ENCODE assay signal across 17 mouse cellular contexts in genomic region chr14:45797320-45797696, GRCm38 (mm10).
DNase-seq lines count a peak whose midpoint lies in the region; ATAC-seq and TF ChIP-seq lines count a peak whose summit lies in the region.
"Had no signal": no experiment of that assay in that cellular context is flagged by ENCODE, and none has a peak within 500 bp of the region (broad histone marks: within the 10 kb centered on the region; RNA-seq: fewer than 3 reads in every experiment).

No protein-coding gene starts in this region.

- peaks cover 8% of the 10 kb centered on the region; the same call in 1 of the 2 replicates for H3K4me1 ChIP-seq in lung, embryonic 15.5 days
- H3K4me1 ChIP-seq: embryonic facial prominence, embryonic 15.5 days; forebrain, embryonic 10.5 days; hindbrain, embryonic 10.5 days had no signal

- no peak overlapping the region for H3ac ChIP-seq in myocyte (ENCODE audit: control insufficient read depth, insufficient read length)

- no peak for DNase-seq in gastrocnemius, adult 2 months
- no peak for DNase-seq in gastrocnemius, postnatal 36 days
- peak; percentile 9 to 24 for DNase-seq in heart, adult 9 months (ENCODE audit: low spot score in 2 of 2)
- no peak for DNase-seq in heart, postnatal 10 days
- DNase-seq in lung, postnatal 4 days = no peak
- DNase-seq: cerebellum, adult 11 months; cerebellum, adult 8-10 months; cerebellum, postnatal 14 days; embryo, embryonic 11 days had no signal

- H3K27ac ChIP-seq in gastrocnemius, adult 2 months = peak overlapping the region; percentile 58
- peak overlapping the region; percentile 77 for H3K27ac ChIP-seq in lung, embryonic 15.5 days
- H3K27ac ChIP-seq: embryonic facial prominence, embryonic 15.5 days; forebrain, embryonic 10.5 days; hindbrain, embryonic 10.5 days; hindbrain, embryonic 14.5 days had no signal

- no peak overlapping the region for H3K4me2 ChIP-seq in lung, embryonic 15.5 days
- H3K4me2 ChIP-seq in myocyte (ENCODE audit: low read depth) = peak overlapping the region; percentile 70
- H3K4me2 ChIP-seq: embryonic facial prominence, embryonic 15.5 days; hindbrain, embryonic 14.5 days had no signal

- no peak for TF ChIP-seq POLR2A in myocyte (IDR thresholded peaks at IDR 0.05; ENCODE audit: insufficient read length, low read depth)

- H3K9ac ChIP-seq in lung, embryonic 15.5 days = no peak overlapping the region
- H3K9ac ChIP-seq: embryonic facial prominence, embryonic 15.5 days; hindbrain, embryonic 14.5 days had no signal

- WGBS in lung, embryonic 15.5 days = 85% methylated on average over 4 of the region's 4 CpGs

- intact Hi-C loops in gastrocnemius, adult 2 months (cut with DNase I) = no loop called here
- intact Hi-C loops in gastrocnemius, postnatal 36 days (cut with DNase I) = no loop called here
- intact Hi-C loops in heart, postnatal 10 days (cut with DNase I) = no loop called here

- H3K27me3 ChIP-seq in lung, embryonic 15.5 days = no peaks in the 10 kb centered on the region
- H3K27me3 ChIP-seq in myocyte (ENCODE audit: control insufficient read depth, insufficient read depth, insufficient read length) = no peaks in the 10 kb centered on the region
- H3K27me3 ChIP-seq: embryonic facial prominence, embryonic 15.5 days had no signal

- H3K9me3 ChIP-seq in lung, embryonic 15.5 days = no peaks in the 10 kb centered on the region
- H3K9me3 ChIP-seq: forebrain, embryonic 10.5 days; hindbrain, embryonic 10.5 days had no signal

- ATAC-seq in lung, embryonic 15.5 days (ENCODE audit: borderline replicate concordance, extremely low read depth, low FRiP score, low TSS enrichment) = 0 out of 2 replicates have a peak, but pooled peaks have one; percentile 11
- ATAC-seq: forebrain, embryonic 14.5 days had no signal

- no peak for TF ChIP-seq CTCF in gastrocnemius, adult 2 months (IDR thresholded peaks at IDR 0.05)

- H3K36me3 ChIP-seq in lung, embryonic 15.5 days = no peaks in the 10 kb centered on the region
- no peaks in the 10 kb centered on the region for H3K36me3 ChIP-seq in myocyte (ENCODE audit: control insufficient read depth, insufficient read depth)
- H3K36me3 ChIP-seq: embryonic facial prominence, embryonic 15.5 days; forebrain, embryonic 10.5 days; hindbrain, embryonic 10.5 days had no signal

- no peak overlapping the region for H3K4me3 ChIP-seq in gastrocnemius, adult 2 months
- no peak overlapping the region for H3K4me3 ChIP-seq in lung, embryonic 15.5 days
- no peak overlapping the region for H3K4me3 ChIP-seq in myocyte
- H3K4me3 ChIP-seq: embryonic facial prominence, embryonic 15.5 days; erythroblast, embryonic 14.5 days; forebrain, embryonic 10.5 days; hindbrain, embryonic 10.5 days had no signal

- no peaks in the 10 kb centered on the region for H3K79me2 ChIP-seq in myocyte (ENCODE audit: control insufficient read depth, insufficient read depth)

TF ChIP-seq in myocyte, 11 proteins besides CTCF, POLR2A, EP300 and RAD21:
- TF ChIP-seq E2F4 (IDR thresholded peaks at IDR 0.05; ENCODE audit: insufficient read depth) (no peak), USF1 (IDR thresholded peaks at IDR 0.05; ENCODE audit: low read depth) (no peak), POLR2AphosphoS2 (IDR thresholded peaks at IDR 0.05; ENCODE audit: insufficient read length, low read depth) (no peak), REST (IDR thresholded peaks at IDR 0.05; ENCODE audit: insufficient read depth, insufficient read length) (no peak), CEBPB (IDR thresholded peaks at IDR 0.05; ENCODE audit: insufficient read depth, poor library complexity, severe bottlenecking) (no peak), TCF3 (IDR thresholded peaks at IDR 0.05; ENCODE audit: insufficient read length, low read depth) (no peak), MYOD1 (IDR thresholded peaks at IDR 0.05; ENCODE audit: control insufficient read depth in 1 of 3, insufficient read length in 2 of 3, low read depth in 2 of 3) (no peak), MAX (IDR thresholded peaks at IDR 0.05; ENCODE audit: low read depth) (no peak), TCF12 (IDR thresholded peaks at IDR 0.05; ENCODE audit: insufficient read depth, poor library complexity, severe bottlenecking) (no peak), SRF (IDR thresholded peaks at IDR 0.05; ENCODE audit: control insufficient read depth, insufficient read length, low read depth) (no peak), MYOG (IDR thresholded peaks at IDR 0.05; ENCODE audit: control insufficient read depth in 1 of 3, insufficient read depth in 1 of 3, insufficient read length in 2 of 3, low read depth in 2 of 3) (no peak)

Comparison
In these comparisons a context has a peak if more than half of its experiments do, and no peak if none do; other contexts are left out.
1. DNase-seq: peak in heart, adult 9 months (2 of 2); none in gastrocnemius, adult 2 months (single experiment), gastrocnemius, postnatal 36 days (0 of 2), heart, postnatal 10 days (0 of 2) and lung, postnatal 4 days (0 of 2).